Mouse (Mus musculus) ZHBTc4 (cell line): ENCODE data around the gene Hes7.
"Not testable (repeated sequence)": the region's sequence is repeated elsewhere in the genome, so short reads cannot be mapped to it uniquely, and the experiment has no call there.

Experiments used
- DNase-seq: peaks from one replicate; pipeline ENCODE4 v3.0.0-alpha.2; 2011; ENCODE audit warnings: low read depth, low spot score

Gene Hes7

GRCm38 (mm10) chr11:69088103-69088855 lies 31.9 kb upstream of the Hes7 start, which contains the start of gene Vamp2:
TSS of gene Vamp2 (plus strand) at chr11:69088490.
- DNase-seq = peak; percentile 93

GRCm38 (mm10) chr11:69088856-69089615 lies 31.2 kb upstream of the Hes7 start:
- no peak for DNase-seq

- DNase-seq = no peak
Measured at GRCm38 (mm10) chr11:69089616-69090290, 30.5 kb upstream of the Hes7 start.

- no peak for DNase-seq
Measured at GRCm38 (mm10) chr11:69090367-69090766, 29.8 kb upstream of the Hes7 start.

- no peak for DNase-seq
Measured at GRCm38 (mm10) chr11:69091566-69092385, 28.4 kb upstream of the Hes7 start.

GRCm38 (mm10) chr11:69092386-69092751 lies 27.8 kb upstream of the Hes7 start:
- DNase-seq = peak; percentile 84

GRCm38 (mm10) chr11:69092871-69093270 lies 27.3 kb upstream of the Hes7 start:
- peak; percentile 57 for DNase-seq

GRCm38 (mm10) chr11:69093856-69094255 lies 26.3 kb upstream of the Hes7 start:
- DNase-seq = not testable (repeated sequence)

- peak; percentile 100 for DNase-seq
Measured at GRCm38 (mm10) chr11:69094697-69095429, 25.3 kb upstream of the Hes7 start, which contains the start of gene Per1. TSS of gene Per1 (plus strand) at chr11:69095217.

GRCm38 (mm10) chr11:69095511-69096231 lies 24.5 kb upstream of the Hes7 start:
- DNase-seq = no peak

GRCm38 (mm10) chr11:69096360-69096986 lies 23.7 kb upstream of the Hes7 start:
- no peak for DNase-seq

- peak; percentile 91 for DNase-seq
Measured at GRCm38 (mm10) chr11:69096987-69097900, 23.0 kb upstream of the Hes7 start.

GRCm38 (mm10) chr11:69098039-69098761 lies 22.0 kb upstream of the Hes7 start:
- DNase-seq = no peak

- DNase-seq = peak; percentile 96
Measured at GRCm38 (mm10) chr11:69098762-69099091, 21.5 kb upstream of the Hes7 start.

- DNase-seq = no peak
Measured at GRCm38 (mm10) chr11:69099177-69099914, 20.9 kb upstream of the Hes7 start.

GRCm38 (mm10) chr11:69099915-69100345 lies 20.3 kb upstream of the Hes7 start:
- peak; percentile 82 for DNase-seq
